Mouse (Mus musculus): Measurements from ENCODE around the gene 6030445D17Rik. TPM values are rescaled to one million over a fixed set of nuclear protein-coding genes. Genes with fewer than 3 reads are reported as not detected.
A peak's percentile ranks its signal among the peaks of the same experiment; 100 is the strongest.

6030445D17Rik gene
- 0.16 and 0.31 TPM in 2 replicates for polyA plus RNA-seq (2012; rRNA removed)

GRCm38 (mm10) chr4:136462086-136462838 is at the start of gene 6030445D17Rik:
Gene 6030445D17Rik, plus strand, starts transcription at chr4:136462250.
- peaks cover 7% of the 10 kb centered on the region; the same call in 1 of the 2 replicates for H3K4me1 ChIP-seq (ENCODE audit: control insufficient read depth, insufficient read depth, insufficient read length)
- H3K4me3 ChIP-seq (ENCODE audit: extremely low read depth, insufficient read depth, insufficient read length) = peak within 1 kb of the TSS; percentile 69
- H3K27ac ChIP-seq (ENCODE audit: insufficient read depth, low read length) = peak within 1 kb of the TSS; percentile 68
- 13% methylated on average over 63 of the region's 64 CpGs for WGBS
- TF ChIP-seq POLR2A (IDR thresholded peaks at IDR 0.05; ENCODE audit: low read depth, low read length) (no peak), CTCF (IDR thresholded peaks at IDR 0.05; ENCODE audit: extremely low read depth, insufficient read depth, insufficient read length, insufficient replicate concordance) (no peak)
- H3K36me3 ChIP-seq (ENCODE audit: control insufficient read depth, insufficient read depth, low read length) = no peaks in the 10 kb centered on the region
- peaks cover 4% of the 10 kb centered on the region for H3K27me3 ChIP-seq (ENCODE audit: control insufficient read depth, insufficient read depth, low read length)
- peak in 1 of 2 experiments; percentile 15 for DNase-seq (ENCODE audit: low read depth in 1 of 2, low spot score in 2 of 2)

- WGBS = 86% methylated on average over 9 of the region's 9 CpGs
- no peak for DNase-seq (ENCODE audit: low read depth in 1 of 2, low spot score in 2 of 2)
- Histone ChIP-seq H3K4me1 (ENCODE audit: control insufficient read depth, insufficient read depth, insufficient read length) (no peaks in the 10 kb centered on the region), H3K27ac (ENCODE audit: insufficient read depth, low read length) (no peak overlapping the region), H3K27me3 (ENCODE audit: control insufficient read depth, insufficient read depth, low read length) (no peaks in the 10 kb centered on the region), H3K36me3 (ENCODE audit: control insufficient read depth, insufficient read depth, low read length) (no peaks in the 10 kb centered on the region), H3K4me3 (ENCODE audit: extremely low read depth, insufficient read depth, insufficient read length) (no peak overlapping the region)
- TF ChIP-seq CTCF (IDR thresholded peaks at IDR 0.05; ENCODE audit: extremely low read depth, insufficient read depth, insufficient read length, insufficient replicate concordance) (no peak), POLR2A (IDR thresholded peaks at IDR 0.05; ENCODE audit: low read depth, low read length) (no peak)
Observed at GRCm38 (mm10) chr4:136415477-136415876, 46.6 kb upstream of the 6030445D17Rik start.

GRCm38 (mm10) chr4:136418962-136419361 is 43.1 kb upstream of the 6030445D17Rik start:
- 0 out of 2 replicates have a peak, but pooled peaks cover 1% of the 10 kb centered on the region for H3K27me3 ChIP-seq (ENCODE audit: control insufficient read depth, insufficient read depth, low read length)
- H3K27ac ChIP-seq (ENCODE audit: insufficient read depth, low read length) = no peak overlapping the region
- no peak for TF ChIP-seq POLR2A (IDR thresholded peaks at IDR 0.05; ENCODE audit: low read depth, low read length)
- TF ChIP-seq CTCF (IDR thresholded peaks at IDR 0.05; ENCODE audit: extremely low read depth, insufficient read depth, insufficient read length, insufficient replicate concordance) = no peak
- no peaks in the 10 kb centered on the region for H3K4me1 ChIP-seq (ENCODE audit: control insufficient read depth, insufficient read depth, insufficient read length)
- H3K4me3 ChIP-seq (ENCODE audit: extremely low read depth, insufficient read depth, insufficient read length) = no peak overlapping the region
- 39% methylated on average over 11 of the region's 11 CpGs for WGBS
- no peaks in the 10 kb centered on the region for H3K36me3 ChIP-seq (ENCODE audit: control insufficient read depth, insufficient read depth, low read length)
- no peak for DNase-seq (ENCODE audit: low read depth in 1 of 2, low spot score in 2 of 2)

- Histone ChIP-seq H3K4me1 (ENCODE audit: control insufficient read depth, insufficient read depth, insufficient read length) (peaks cover 1% of the 10 kb centered on the region; the same call in 1 of the 2 replicates), H3K27ac (ENCODE audit: insufficient read depth, low read length) (no peak overlapping the region), H3K4me3 (ENCODE audit: extremely low read depth, insufficient read depth, insufficient read length) (no peak overlapping the region), H3K36me3 (ENCODE audit: control insufficient read depth, insufficient read depth, low read length) (no peaks in the 10 kb centered on the region), H3K27me3 (ENCODE audit: control insufficient read depth, insufficient read depth, low read length) (peaks cover 3% of the 10 kb centered on the region)
- no peak for DNase-seq (ENCODE audit: low read depth in 1 of 2, low spot score in 2 of 2)
- no peak for TF ChIP-seq CTCF (IDR thresholded peaks at IDR 0.05; ENCODE audit: extremely low read depth, insufficient read depth, insufficient read length, insufficient replicate concordance)
- TF ChIP-seq POLR2A (IDR thresholded peaks at IDR 0.05; ENCODE audit: low read depth, low read length) = no peak
- 74% methylated on average over 6 of the region's 6 CpGs for WGBS
Observed at GRCm38 (mm10) chr4:136419386-136419785, 42.7 kb upstream of the 6030445D17Rik start.

GRCm38 (mm10) chr4:136423224-136423623 is 38.8 kb upstream of the 6030445D17Rik start, which contains the start of gene Htr1d:
Gene Htr1d, plus strand, starts transcription at chr4:136423524.
- TF ChIP-seq POLR2A (IDR thresholded peaks at IDR 0.05; ENCODE audit: low read depth, low read length) = no peak
- TF ChIP-seq CTCF (IDR thresholded peaks at IDR 0.05; ENCODE audit: extremely low read depth, insufficient read depth, insufficient read length, insufficient replicate concordance) = no peak
- DNase-seq (ENCODE audit: low read depth in 1 of 2, low spot score in 2 of 2) = no peak
- Histone ChIP-seq H3K4me3 (ENCODE audit: extremely low read depth, insufficient read depth, insufficient read length) (no peak within 1 kb of the TSS), H3K36me3 (ENCODE audit: control insufficient read depth, insufficient read depth, low read length) (no peaks in the 10 kb centered on the region), H3K4me1 (ENCODE audit: control insufficient read depth, insufficient read depth, insufficient read length) (peaks cover 5% of the 10 kb centered on the region; the same call in 1 of the 2 replicates), H3K27me3 (ENCODE audit: control insufficient read depth, insufficient read depth, low read length) (peaks cover 8% of the 10 kb centered on the region), H3K27ac (ENCODE audit: insufficient read depth, low read length) (no peak within 1 kb of the TSS)
- WGBS = 86% methylated on average over 9 of the region's 9 CpGs

GRCm38 (mm10) chr4:136424120-136424999 is 37.7 kb upstream of the 6030445D17Rik start:
- TF ChIP-seq POLR2A (IDR thresholded peaks at IDR 0.05; ENCODE audit: low read depth, low read length) = no peak
- TF ChIP-seq CTCF (IDR thresholded peaks at IDR 0.05; ENCODE audit: extremely low read depth, insufficient read depth, insufficient read length, insufficient replicate concordance) = no peak
- Histone ChIP-seq H3K27ac (ENCODE audit: insufficient read depth, low read length) (no peak overlapping the region), H3K4me1 (ENCODE audit: control insufficient read depth, insufficient read depth, insufficient read length) (peaks cover 5% of the 10 kb centered on the region; the same call in 1 of the 2 replicates), H3K4me3 (ENCODE audit: extremely low read depth, insufficient read depth, insufficient read length) (peak overlapping the region; percentile 6; the same call in 1 of the 2 replicates), H3K27me3 (ENCODE audit: control insufficient read depth, insufficient read depth, low read length) (peaks cover 8% of the 10 kb centered on the region), H3K36me3 (ENCODE audit: control insufficient read depth, insufficient read depth, low read length) (no peaks in the 10 kb centered on the region)
- WGBS = 4% methylated on average over 68 of the region's 70 CpGs
- DNase-seq (ENCODE audit: low read depth in 1 of 2, low spot score in 2 of 2) = no peak
